Mouse (Mus musculus): Measurements from ENCODE around the gene Tspo. TPM values are rescaled to one million over a fixed set of nuclear protein-coding genes. Genes with fewer than 3 reads are reported as not detected.
A peak's percentile ranks its signal among the peaks of the same experiment; 100 is the strongest.

Tspo gene
- total RNA-seq, 4 experiments from 2014 or later = 7.0 to 23.0 (median 12.5) TPM

GRCm38 (mm10) chr15:83582931-83583330 is 19.5 kb downstream of the Tspo start:
- DNase-seq (ENCODE audit: low spot score in 2 of 2) = no peak

GRCm38 (mm10) chr15:83583419-83584156 is 20.2 kb downstream of the Tspo start:
- DNase-seq (ENCODE audit: low spot score in 2 of 2) = no peak

GRCm38 (mm10) chr15:83584741-83585220 is 21.4 kb downstream of the Tspo start:
- no peak for DNase-seq (ENCODE audit: low spot score in 2 of 2)

GRCm38 (mm10) chr15:83590841-83591240 is 27.4 kb downstream of the Tspo start:
- no peak for DNase-seq (ENCODE audit: low spot score in 2 of 2)

GRCm38 (mm10) chr15:83591758-83592157 is 28.4 kb downstream of the Tspo start:
- DNase-seq (ENCODE audit: low spot score in 2 of 2) = no peak

GRCm38 (mm10) chr15:83592260-83593188 is 29.1 kb downstream of the Tspo start:
- DNase-seq (ENCODE audit: low spot score in 2 of 2) = no peak

GRCm38 (mm10) chr15:83593189-83593585 is 29.8 kb downstream of the Tspo start:
- no peak for DNase-seq (ENCODE audit: low spot score in 2 of 2)

GRCm38 (mm10) chr15:83593702-83594512 is 30.5 kb downstream of the Tspo start:
- DNase-seq (ENCODE audit: low spot score in 2 of 2) = no peak

- DNase-seq (ENCODE audit: low spot score in 2 of 2) = peak; percentile 89 to 96
Measured at GRCm38 (mm10) chr15:83594513-83595363, 31.3 kb downstream of the Tspo start, which contains the start of gene Ttll12. Gene Ttll12, minus strand, starts transcription at chr15:83595157.

- no peak for DNase-seq (ENCODE audit: low spot score in 2 of 2)
Measured at GRCm38 (mm10) chr15:83595364-83595711, 31.9 kb downstream of the Tspo start.

- DNase-seq (ENCODE audit: low spot score in 2 of 2) = no peak
Measured at GRCm38 (mm10) chr15:83596833-83597232, 33.4 kb downstream of the Tspo start.

- no peak for DNase-seq (ENCODE audit: low spot score in 2 of 2)
Measured at GRCm38 (mm10) chr15:83601185-83601584, 37.8 kb downstream of the Tspo start.

- DNase-seq (ENCODE audit: low spot score in 2 of 2) = no peak
Measured at GRCm38 (mm10) chr15:83602372-83603045, 39.1 kb downstream of the Tspo start.

- no peak for DNase-seq (ENCODE audit: low spot score in 2 of 2)
Measured at GRCm38 (mm10) chr15:83603046-83603396, 39.6 kb downstream of the Tspo start.

- DNase-seq (ENCODE audit: low spot score in 2 of 2) = no peak
Measured at GRCm38 (mm10) chr15:83603426-83603825, 40.0 kb downstream of the Tspo start.

- no peak for DNase-seq (ENCODE audit: low spot score in 2 of 2)
Measured at GRCm38 (mm10) chr15:83606216-83606615, 42.8 kb downstream of the Tspo start.

GRCm38 (mm10) chr15:83606700-83607099 is 43.3 kb downstream of the Tspo start:
- no peak for DNase-seq (ENCODE audit: low spot score in 2 of 2)

GRCm38 (mm10) chr15:83607115-83607802 is 43.9 kb downstream of the Tspo start:
- peak in 1 of 2 experiments; percentile 61 for DNase-seq (ENCODE audit: low spot score in 2 of 2)

GRCm38 (mm10) chr15:83615245-83615644 is 51.9 kb downstream of the Tspo start:
- peak; percentile 44 to 60 for DNase-seq (ENCODE audit: low spot score in 2 of 2)

Data from layer of hippocampus, adult 8-10 months (tissue).